Mouse (Mus musculus) CH12.LX (cell line): ENCODE measurements around the gene Pik3r4.

ENCODE experiments used
- BHLHE40 ChIP-seq: IDR thresholded peaks from 2 replicates; pipeline ENCODE4 v1.6.1; 2011; ENCODE audit warnings: mild to moderate bottlenecking, low read depth, low read length, improper control_type of control experiment
- CHD1 ChIP-seq: IDR thresholded peaks from 2 replicates; pipeline ENCODE4 v1.6.1; 2012; ENCODE audit warnings: low read depth, low read length, improper control_type of control experiment, inconsistent platforms
- CTCF ChIP-seq, 2 experiments: IDR thresholded peaks in 1 of 2; conservative IDR thresholded peaks in 1 of 2; 2 replicates each; pipeline ENCODE4 v1.5.1; 2011 to 2012; ENCODE audit warnings: low read depth in 2 of 2, low read length in 2 of 2, improper control_type of control experiment in 1 of 2, inconsistent platforms in 1 of 2, mild to moderate bottlenecking in 1 of 2, moderate library complexity in 1 of 2
- ETS1 ChIP-seq: conservative IDR thresholded peaks from 2 replicates; pipeline ENCODE4 v1.6.1; 2012; ENCODE audit warnings: low read depth, mild to moderate bottlenecking, inconsistent platforms, low read length, improper control_type of control experiment, moderate library complexity
- GABPA ChIP-seq: IDR thresholded peaks from 2 replicates; pipeline ENCODE4 v1.6.1; 2012; ENCODE audit warnings: low read depth, low read length, improper control_type of control experiment, inconsistent platforms; ENCODE audit not compliant: insufficient replicate concordance
- HCFC1 ChIP-seq: IDR thresholded peaks from 2 replicates; pipeline ENCODE4 v1.6.1; 2012; ENCODE audit warnings: low read depth, mild to moderate bottlenecking, inconsistent platforms, low read length, improper control_type of control experiment
- JUN ChIP-seq: IDR thresholded peaks from 2 replicates; pipeline ENCODE4 v1.6.1; 2011; ENCODE audit warnings: low read depth, mild to moderate bottlenecking, low read length, improper control_type of control experiment, moderate library complexity; ENCODE audit not compliant: insufficient read depth
- MEF2A ChIP-seq: IDR thresholded peaks from 2 replicates; pipeline ENCODE4 v1.6.1; 2014; ENCODE audit warnings: low read depth, mild to moderate bottlenecking, inconsistent platforms, low read length, improper control_type of control experiment, borderline replicate concordance
- MXI1 ChIP-seq: IDR thresholded peaks from 2 replicates; pipeline ENCODE4 v1.6.1; 2011; ENCODE audit warnings: mild to moderate bottlenecking, low read depth, low read length, improper control_type of control experiment
- POLR2A ChIP-seq: IDR thresholded peaks from 2 replicates; pipeline ENCODE4 v1.6.1; 2011; ENCODE audit warnings: low read depth, mild to moderate bottlenecking, improper control_type of control experiment, low read length
- POLR2AphosphoS2 ChIP-seq: IDR thresholded peaks from 2 replicates; pipeline ENCODE4 v1.6.1; 2011; ENCODE audit warnings: low read depth, low read length, improper control_type of control experiment
- RCOR1 ChIP-seq: conservative IDR thresholded peaks from 2 replicates; pipeline ENCODE4 v1.6.1; 2012; ENCODE audit warnings: low read depth, mild to moderate bottlenecking, inconsistent platforms, low read length, improper control_type of control experiment
- TBP ChIP-seq: conservative IDR thresholded peaks from 2 replicates; pipeline ENCODE4 v1.6.1; 2011; ENCODE audit warnings: low read depth, low read length, improper control_type of control experiment
- ZMIZ1 ChIP-seq: IDR thresholded peaks from 2 replicates; pipeline ENCODE4 v1.6.1; 2012; ENCODE audit warnings: low read depth, mild to moderate bottlenecking, inconsistent platforms, low read length, improper control_type of control experiment

DNA sequence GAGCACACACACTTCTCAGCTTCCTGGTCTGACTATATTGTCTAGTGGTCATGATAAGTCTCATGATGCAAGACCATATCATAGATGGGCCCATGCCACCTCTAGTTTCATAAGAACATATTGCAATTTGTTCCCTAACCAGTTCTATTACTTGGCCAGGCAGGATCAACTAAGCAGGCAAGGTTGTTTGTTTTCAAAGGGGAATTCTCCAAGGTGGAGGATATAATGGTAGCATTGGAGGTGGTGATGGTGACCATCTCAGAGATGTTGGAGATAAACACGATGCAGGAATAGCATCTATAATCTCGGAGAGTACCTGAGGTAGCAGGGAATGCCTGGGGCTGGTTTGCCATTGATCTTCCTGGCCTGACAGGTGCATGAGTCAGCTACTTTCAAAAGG is 26.8 kb upstream of the Pik3r4 start:
- TF ChIP-seq CTCF (conservative IDR thresholded peaks at IDR 0.05 in 1 of 2, IDR thresholded peaks at IDR 0.05 in 1 of 2; ENCODE audit: low read depth in 2 of 2, low read length in 2 of 2) (no peak), HCFC1 (no peak), RCOR1 (no peak), MEF2A (no peak), MXI1 (no peak), TBP (no peak), JUN (no peak), POLR2A (no peak), CHD1 (no peak), ETS1 (no peak), GABPA (no peak), ZMIZ1 (no peak), POLR2AphosphoS2 (no peak), BHLHE40 (no peak)
